Mouse (Mus musculus): ENCODE results near the gene Slamf6. TPM values are rescaled to one million over a fixed set of nuclear protein-coding genes. Genes with fewer than 3 reads are reported as not detected.
"Not testable (repeated sequence)": the region's sequence is repeated elsewhere in the genome, so short reads cannot be mapped to it uniquely, and the experiment has no call there.

Slamf6 gene
- total RNA-seq, 2 experiments from 2014 or later: not detected

- DNase-seq: no peak
- intact Hi-C loops (cut with DNase I): no loop called here
These were observed 37.8 kb downstream of the Slamf6 start for GRCm38 (mm10) chr1:171955071-171955470.

GRCm38 (mm10) chr1:171957411-171957810, 40.1 kb downstream of the Slamf6 start:
- intact Hi-C loops (cut with DNase I): no loop called here
- DNase-seq: no peak

- no peak for DNase-seq
- intact Hi-C loops (cut with DNase I): no loop called here
These were observed 43.4 kb downstream of the Slamf6 start for GRCm38 (mm10) chr1:171960726-171961125.

- intact Hi-C loops (cut with DNase I): no loop called here
- DNase-seq: no peak
These were observed 44.4 kb downstream of the Slamf6 start for GRCm38 (mm10) chr1:171961704-171962103.

- intact Hi-C loops (cut with DNase I): no loop called here
- DNase-seq: no peak
These were observed 46.3 kb downstream of the Slamf6 start for GRCm38 (mm10) chr1:171963613-171964012.

GRCm38 (mm10) chr1:171966054-171966790, 48.9 kb downstream of the Slamf6 start:
- DNase-seq: no peak

GRCm38 (mm10) chr1:171969221-171969620, 51.9 kb downstream of the Slamf6 start:
- intact Hi-C loops (cut with DNase I): no loop called here
- no peak for DNase-seq

More at GRCm38 (mm10) chr1:171966054-171966790, 48.9 kb downstream of the Slamf6 start:
- intact Hi-C loops (cut with DNase I): no loop called here

GRCm38 (mm10) chr1:171970854-171971586, 53.7 kb downstream of the Slamf6 start:
- intact Hi-C loops (cut with DNase I): no loop called here
- DNase-seq: no peak

- DNase-seq; intact Hi-C loops (cut with DNase I): not testable (repeated sequence)
These were observed 57.0 kb downstream of the Slamf6 start for GRCm38 (mm10) chr1:171974361-171974760.

- no peak for DNase-seq
- intact Hi-C loops (cut with DNase I): no loop called here
These were observed 58.1 kb downstream of the Slamf6 start for GRCm38 (mm10) chr1:171975377-171975776.

GRCm38 (mm10) chr1:171975831-171976230, 58.5 kb downstream of the Slamf6 start:
- DNase-seq: no peak
- intact Hi-C loops (cut with DNase I): no loop called here

GRCm38 (mm10) chr1:171976826-171977539, 59.7 kb downstream of the Slamf6 start:
- no peak for DNase-seq
- intact Hi-C loops (cut with DNase I): no loop called here

GRCm38 (mm10) chr1:171977891-171978290, 60.6 kb downstream of the Slamf6 start:
- intact Hi-C loops (cut with DNase I): no loop called here
- no peak for DNase-seq

GRCm38 (mm10) chr1:171979969-171980730, 62.8 kb downstream of the Slamf6 start:
- intact Hi-C loops (cut with DNase I): no loop called here
- no peak for DNase-seq

GRCm38 (mm10) chr1:171982170-171982569, 64.9 kb downstream of the Slamf6 start:
- intact Hi-C loops (cut with DNase I): no loop called here
- no peak for DNase-seq

- intact Hi-C loops (cut with DNase I): no loop called here
- DNase-seq: no peak
These were observed 65.4 kb downstream of the Slamf6 start for GRCm38 (mm10) chr1:171982740-171983139.

GRCm38 (mm10) chr1:171983372-171984001, 66.2 kb downstream of the Slamf6 start:
- intact Hi-C loops (cut with DNase I): no loop called here
- no peak for DNase-seq

GRCm38 (mm10) chr1:171984121-171984520, 66.8 kb downstream of the Slamf6 start:
- no peak for DNase-seq

GRCm38 (mm10) chr1:171991883-171992282, 74.6 kb downstream of the Slamf6 start:
- DNase-seq: no peak
- intact Hi-C loops (cut with DNase I): no loop called here

More at GRCm38 (mm10) chr1:171984121-171984520, 66.8 kb downstream of the Slamf6 start:
- intact Hi-C loops (cut with DNase I): no loop called here

GRCm38 (mm10) chr1:171992901-171993530, 75.7 kb downstream of the Slamf6 start:
- intact Hi-C loops (cut with DNase I): no loop called here
- DNase-seq: no peak
